Mouse (Mus musculus) CD4-positive, CD25-positive, alpha-beta regulatory T cell, adult 9 weeks (primary cell): ENCODE measurements around the gene Col4a4. TPM values are rescaled to one million over a fixed set of nuclear protein-coding genes. Genes with fewer than 3 reads are reported as not detected.

Experiments
- polyA plus RNA-seq: library from polyadenylated mRNA; unstranded; fragments of 100-300 nt; shearing (Covaris generic); gene quantifications from one replicate; pipeline ENCODE4 v1.2.1, GENCODE M21; 2017

The Col4a4 gene
- 0.07 TPM for polyA plus RNA-seq

DNA sequence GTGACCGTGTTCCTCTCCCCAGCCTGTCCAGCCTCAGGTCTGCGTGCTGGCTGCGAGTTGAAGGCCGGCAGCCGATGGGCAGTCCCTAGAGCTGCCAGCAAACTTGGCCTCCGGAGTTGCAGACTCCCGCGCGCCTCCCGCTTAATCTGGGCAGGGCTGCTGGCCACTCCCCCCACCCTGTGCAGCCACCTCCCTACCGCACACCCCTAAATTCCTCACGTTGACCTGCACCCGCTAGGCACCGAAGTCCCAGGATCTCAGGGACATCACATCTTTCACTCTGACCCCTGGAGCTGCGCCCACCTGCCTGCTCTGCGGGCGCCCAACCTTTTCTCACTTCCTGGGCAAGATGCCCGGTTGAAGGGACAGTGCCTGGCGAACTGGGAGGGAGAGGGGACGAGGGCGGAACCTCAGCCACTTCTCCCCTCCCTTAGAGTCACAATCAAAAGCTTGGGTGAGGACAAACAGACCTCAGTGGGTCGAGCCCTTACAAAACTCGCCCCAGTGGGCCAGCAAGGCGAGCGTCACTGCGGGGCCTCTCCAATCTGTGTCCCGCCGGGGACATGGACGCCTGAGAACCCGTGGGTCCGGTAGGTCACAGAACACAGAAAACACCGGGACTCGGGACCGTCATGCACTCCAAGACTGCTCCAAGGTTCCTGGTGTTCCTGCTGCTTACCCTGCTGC is at the start of gene Col4a4, which contains the start of gene Col4a3:
Col4a4 (minus strand) TSS at position 137 of the 687 bp plus-strand sequence.
Col4a3 (plus strand) TSS at position 209 of the 687 bp plus-strand sequence.

Other genes starting within 250 kb of the Col4a4 start
- gene Col4a3, start 72 bp upstream of the Col4a4 start, polyA plus RNA-seq, result not detected
- 59.6 TPM for gene Mff, start 138.0 kb upstream of the Col4a4 start, polyA plus RNA-seq
- gene Tm4sf20, start 181.6 kb upstream of the Col4a4 start, polyA plus RNA-seq, result 0.61 TPM
- gene Gm47791, start 184.4 kb upstream of the Col4a4 start, polyA plus RNA-seq, result not detected